Mouse (Mus musculus): Measurements from ENCODE around the gene Hoxc10. TPM values are rescaled to one million over a fixed set of nuclear protein-coding genes. Genes with fewer than 3 reads are reported as not detected.

The Hoxc10 gene
- polyA plus RNA-seq, 1 experiment from 2014 or later, result 0.25 TPM

DNA sequence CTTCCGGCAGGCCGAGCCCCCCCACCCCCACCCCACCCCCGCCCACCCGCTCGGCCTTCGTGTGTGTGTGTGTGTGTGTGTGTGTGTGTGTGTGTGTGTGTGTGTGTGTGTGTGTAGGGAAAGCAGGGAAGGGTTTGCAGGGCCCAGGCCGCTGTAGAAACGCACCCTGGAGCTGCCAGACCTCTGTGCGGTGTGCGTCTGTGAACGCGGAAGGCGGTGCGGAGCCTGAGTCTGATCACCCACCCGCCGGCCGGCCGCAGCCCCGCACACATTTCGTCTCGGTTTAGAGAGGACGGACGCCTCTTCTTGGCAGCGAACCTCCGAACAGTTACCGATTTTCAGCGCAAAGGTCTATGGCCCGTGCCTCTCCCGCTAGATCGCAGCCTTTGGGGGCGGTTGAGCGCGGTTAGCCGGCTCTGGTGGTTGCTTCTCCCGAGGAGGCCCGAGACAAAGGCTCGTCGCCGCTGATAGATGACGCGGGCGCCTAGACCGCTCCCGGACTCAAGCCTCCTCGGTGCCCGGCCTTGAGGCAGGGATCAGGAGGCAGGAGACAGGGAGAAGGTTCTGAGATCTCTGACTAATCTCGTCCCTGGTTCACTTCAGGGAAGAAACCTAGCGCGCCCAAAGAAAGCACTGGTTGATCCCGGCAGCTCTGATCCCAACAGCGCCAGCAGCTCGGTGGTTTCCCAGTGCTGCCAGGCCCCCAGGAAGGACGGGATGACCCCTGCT is 23.7 kb upstream of the Hoxc10 start:
- Histone ChIP-seq H3K27me3 (replicated peaks; ENCODE audit: control insufficient read depth, insufficient read depth, low read length) (peaks cover 99% of the 10 kb centered on the region), H3K9ac (ENCODE audit: low read depth, low read length) (no peak overlapping the region), H3K4me1 (replicated peaks; ENCODE audit: control insufficient read depth, insufficient read depth, low read length) (no peaks in the 10 kb centered on the region), H3K36me3 (ENCODE audit: control insufficient read depth, insufficient read depth) (no peaks in the 10 kb centered on the region), H3K9me3 (ENCODE audit: control insufficient read depth) (no peaks in the 10 kb centered on the region), H3K4me2 (replicated peaks; ENCODE audit: low read depth) (peak overlapping the region; percentile 37), H3K4me3 (ENCODE audit: low read depth, low read length) (0 out of 2 replicates have a peak overlapping the region, but pooled peaks have one; percentile 11), H3K27ac (ENCODE audit: low read depth, low read length) (no peak overlapping the region)
- peak; percentile 52; the same call in 1 of the 2 replicates for TF ChIP-seq CTCF (IDR thresholded peaks at IDR 0.05; ENCODE audit: low read depth)
- under 1% methylated on average over 50 of the region's 53 CpGs for WGBS
- no peak for ATAC-seq

DNA sequence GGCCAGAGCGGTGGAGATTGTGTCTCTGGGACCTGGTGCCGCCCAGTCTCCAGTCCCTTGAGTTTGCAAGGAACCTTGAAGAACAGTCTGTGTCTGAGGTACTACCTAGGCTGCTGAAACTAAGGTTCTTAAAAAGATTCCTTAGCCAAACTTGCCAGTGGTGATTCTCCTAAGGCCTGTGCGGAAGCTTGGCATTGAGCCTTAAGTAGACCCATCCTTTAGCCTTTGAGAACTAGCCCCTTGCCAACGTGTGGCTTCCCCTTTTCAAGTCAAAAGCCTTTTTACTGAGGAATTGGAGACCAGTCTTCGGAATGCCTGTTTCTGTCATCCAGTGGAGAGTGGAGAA is 23.2 kb upstream of the Hoxc10 start:
- no peak overlapping the region for H3K4me3 ChIP-seq (ENCODE audit: low read depth, low read length)
- H3K4me1 ChIP-seq (replicated peaks; ENCODE audit: control insufficient read depth, insufficient read depth, low read length), result no peaks in the 10 kb centered on the region
- H3K27ac ChIP-seq (ENCODE audit: low read depth, low read length), result no peak overlapping the region
- no peaks in the 10 kb centered on the region for H3K36me3 ChIP-seq (ENCODE audit: control insufficient read depth, insufficient read depth)
- no peak for ATAC-seq
- TF ChIP-seq CTCF (IDR thresholded peaks at IDR 0.05; ENCODE audit: low read depth), result no peak; the same call in 1 of the 2 replicates
- H3K27me3 ChIP-seq (replicated peaks; ENCODE audit: control insufficient read depth, insufficient read depth, low read length), result peaks cover 99% of the 10 kb centered on the region
- WGBS, result 5% methylated on average over 5 of the region's 5 CpGs
- 0 out of 2 replicates have a peak overlapping the region, but pooled peaks have one; percentile 37 for H3K4me2 ChIP-seq (replicated peaks; ENCODE audit: low read depth)
- no peak overlapping the region for H3K9ac ChIP-seq (ENCODE audit: low read depth, low read length)
- no peaks in the 10 kb centered on the region for H3K9me3 ChIP-seq (ENCODE audit: control insufficient read depth)

- no peak for ATAC-seq
- H3K27me3 ChIP-seq (replicated peaks; ENCODE audit: control insufficient read depth, insufficient read depth, low read length), result peaks cover 99% of the 10 kb centered on the region
- TF ChIP-seq CTCF (IDR thresholded peaks at IDR 0.05; ENCODE audit: low read depth), result no peak
- no peaks in the 10 kb centered on the region for H3K36me3 ChIP-seq (ENCODE audit: control insufficient read depth, insufficient read depth)
- no peak overlapping the region for H3K4me2 ChIP-seq (replicated peaks; ENCODE audit: low read depth)
- 13% methylated on average over 22 of the region's 22 CpGs for WGBS
- H3K27ac ChIP-seq (ENCODE audit: low read depth, low read length), result no peak overlapping the region
- H3K4me3 ChIP-seq (ENCODE audit: low read depth, low read length), result no peak overlapping the region
- H3K4me1 ChIP-seq (replicated peaks; ENCODE audit: control insufficient read depth, insufficient read depth, low read length), result no peaks in the 10 kb centered on the region
- no peaks in the 10 kb centered on the region for H3K9me3 ChIP-seq (ENCODE audit: control insufficient read depth)
- H3K9ac ChIP-seq (ENCODE audit: low read depth, low read length), result no peak overlapping the region
Observed at GRCm38 (mm10) chr15:102945185-102946077, 21.2 kb upstream of the Hoxc10 start.

DNA sequence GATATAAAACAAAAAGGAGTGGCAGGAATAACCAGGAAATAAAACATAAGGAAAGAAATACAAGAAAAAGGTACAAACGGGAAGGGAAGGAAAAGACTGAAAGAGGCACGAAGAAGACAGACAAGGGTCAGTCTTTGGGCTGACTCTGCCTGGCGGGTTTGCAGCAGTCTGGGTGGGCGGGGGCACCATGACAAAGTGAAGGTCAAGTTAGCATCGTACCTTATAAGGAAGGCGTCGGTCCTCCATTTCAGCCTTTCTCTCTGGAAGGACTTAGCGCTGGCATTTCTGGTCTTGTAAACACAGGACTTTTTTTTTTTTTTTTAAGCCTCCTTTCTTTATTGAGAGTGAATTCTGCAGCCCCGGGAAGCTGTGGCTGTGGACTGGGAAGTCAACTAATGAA is 19.3 kb upstream of the Hoxc10 start:
- H3K27me3 ChIP-seq (replicated peaks; ENCODE audit: control insufficient read depth, insufficient read depth, low read length), result peaks cover 98% of the 10 kb centered on the region
- no peak for TF ChIP-seq CTCF (IDR thresholded peaks at IDR 0.05; ENCODE audit: low read depth)
- no peak overlapping the region for H3K4me2 ChIP-seq (replicated peaks; ENCODE audit: low read depth)
- H3K9me3 ChIP-seq (ENCODE audit: control insufficient read depth), result no peaks in the 10 kb centered on the region
- no peaks in the 10 kb centered on the region for H3K36me3 ChIP-seq (ENCODE audit: control insufficient read depth, insufficient read depth)
- no peak for ATAC-seq
- no peaks in the 10 kb centered on the region for H3K4me1 ChIP-seq (replicated peaks; ENCODE audit: control insufficient read depth, insufficient read depth, low read length)
- no peak overlapping the region for H3K27ac ChIP-seq (ENCODE audit: low read depth, low read length)
- H3K4me3 ChIP-seq (ENCODE audit: low read depth, low read length), result no peak overlapping the region
- no peak overlapping the region for H3K9ac ChIP-seq (ENCODE audit: low read depth, low read length)
- WGBS, result 4% methylated on average over 9 of the region's 9 CpGs

- TF ChIP-seq CTCF (IDR thresholded peaks at IDR 0.05; ENCODE audit: low read depth), result no peak
- no peak overlapping the region for H3K9ac ChIP-seq (ENCODE audit: low read depth, low read length)
- no peak overlapping the region for H3K4me3 ChIP-seq (ENCODE audit: low read depth, low read length)
- no peak for ATAC-seq
- H3K36me3 ChIP-seq (ENCODE audit: control insufficient read depth, insufficient read depth), result no peaks in the 10 kb centered on the region
- H3K4me2 ChIP-seq (replicated peaks; ENCODE audit: low read depth), result no peak overlapping the region
- H3K9me3 ChIP-seq (ENCODE audit: control insufficient read depth), result no peaks in the 10 kb centered on the region
- peaks cover 98% of the 10 kb centered on the region for H3K27me3 ChIP-seq (replicated peaks; ENCODE audit: control insufficient read depth, insufficient read depth, low read length)
- 22% methylated on average over 2 of the region's 2 CpGs for WGBS
- H3K27ac ChIP-seq (ENCODE audit: low read depth, low read length), result no peak overlapping the region
- no peaks in the 10 kb centered on the region for H3K4me1 ChIP-seq (replicated peaks; ENCODE audit: control insufficient read depth, insufficient read depth, low read length)
Observed at GRCm38 (mm10) chr15:102948842-102949241, 17.8 kb upstream of the Hoxc10 start.

- ATAC-seq, result no peak
- Histone ChIP-seq H3K9ac (ENCODE audit: low read depth, low read length) (no peak overlapping the region), H3K27ac (ENCODE audit: low read depth, low read length) (no peak overlapping the region), H3K4me1 (replicated peaks; ENCODE audit: control insufficient read depth, insufficient read depth, low read length) (no peaks in the 10 kb centered on the region), H3K4me2 (replicated peaks; ENCODE audit: low read depth) (no peak overlapping the region), H3K36me3 (ENCODE audit: control insufficient read depth, insufficient read depth) (no peaks in the 10 kb centered on the region), H3K27me3 (replicated peaks; ENCODE audit: control insufficient read depth, insufficient read depth, low read length) (peaks cover 98% of the 10 kb centered on the region), H3K4me3 (ENCODE audit: low read depth, low read length) (no peak overlapping the region), H3K9me3 (ENCODE audit: control insufficient read depth) (no peaks in the 10 kb centered on the region)
- TF ChIP-seq CTCF (IDR thresholded peaks at IDR 0.05; ENCODE audit: low read depth), result no peak
- 2% methylated on average over 20 of the region's 20 CpGs for WGBS
Observed at GRCm38 (mm10) chr15:102949696-102950095, 16.9 kb upstream of the Hoxc10 start.

Measured in intestine, postnatal 0 days (tissue).